Mouse (Mus musculus): ENCODE measurements around the gene Dscaml1. TPM values are rescaled to one million over a fixed set of nuclear protein-coding genes. Genes with fewer than 3 reads are reported as not detected.

Gene Dscaml1
- 0.23 and 0.31 TPM in 2 replicates for polyA plus RNA-seq (2015; fragmentation: Nextera tagmentation; extraction: Ambion mirVana)

DNA sequence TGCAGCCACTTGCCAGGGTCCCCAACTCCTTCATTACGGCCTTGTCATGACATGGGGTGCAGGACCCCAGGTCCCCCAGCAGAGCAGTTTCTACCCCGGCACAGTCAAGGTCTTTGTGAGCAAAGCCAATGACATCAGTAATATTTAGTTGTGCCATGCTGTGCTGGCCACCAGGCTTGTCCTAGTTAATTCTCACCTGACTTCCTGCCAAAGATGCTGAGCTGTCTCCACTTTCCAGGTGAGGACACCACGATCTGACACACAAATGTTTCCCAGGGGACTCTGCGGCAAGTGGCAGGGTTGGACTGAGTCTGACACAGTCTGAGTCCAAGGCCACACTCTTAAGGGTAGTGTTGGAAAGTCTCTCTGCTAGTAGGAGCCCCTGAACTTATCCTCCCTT, at the start of gene Dscaml1:
Dscaml1 (plus strand) TSS at position 173 of the 400 bp plus-strand sequence.
- no peak for ATAC-seq (ENCODE audit: insufficient number of reproducible peaks, low FRiP score, low TSS enrichment, low read depth)
- Histone ChIP-seq H3K4me2 (no peak within 1 kb of the TSS), H3K27me3 (peaks cover 52% of the 10 kb centered on the region), H3K27ac (no peak within 1 kb of the TSS), H3K36me3 (no peaks in the 10 kb centered on the region), H3K9ac (no peak within 1 kb of the TSS), H3K9me3 (no peaks in the 10 kb centered on the region), H3K4me1 (peaks cover 18% of the 10 kb centered on the region), H3K4me3 (no peak within 1 kb of the TSS)
- WGBS: 75% methylated on average over 4 of the region's 4 CpGs

DNA sequence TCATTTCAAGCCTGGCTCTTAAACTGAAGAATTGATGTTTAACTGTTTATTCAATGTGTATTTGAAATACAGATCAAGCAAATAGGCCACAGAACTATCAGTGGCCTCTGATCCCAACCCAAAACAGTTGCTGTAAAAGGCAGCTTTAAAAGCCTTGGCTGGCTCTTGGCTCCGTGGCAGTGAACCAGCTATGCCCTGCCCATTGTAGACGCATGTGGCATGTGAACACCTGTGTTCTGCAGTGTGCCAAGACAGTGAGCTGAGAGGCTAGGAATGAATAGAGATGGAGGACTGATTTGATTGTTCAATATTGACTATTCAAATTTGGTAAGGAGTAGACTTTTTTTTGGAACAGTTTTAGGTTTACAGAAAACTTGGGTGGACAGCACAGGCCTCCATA, 49.5 kb upstream of the Dscaml1 start:
- H3K9me3 ChIP-seq: no peaks in the 10 kb centered on the region
- H3K27me3 ChIP-seq: no peaks in the 10 kb centered on the region
- no peak overlapping the region for H3K4me2 ChIP-seq
- H3K36me3 ChIP-seq: no peaks in the 10 kb centered on the region; the same call in 1 of the 2 replicates
- peaks cover 24% of the 10 kb centered on the region for H3K4me1 ChIP-seq
- H3K9ac ChIP-seq: no peak overlapping the region
- ATAC-seq (ENCODE audit: insufficient number of reproducible peaks, low FRiP score, low TSS enrichment, low read depth): no peak
- whole genome bisulfite sequencing: 72% methylated on average over 2 of the region's 2 CpGs
- H3K4me3 ChIP-seq: no peak overlapping the region
- no peak overlapping the region for H3K27ac ChIP-seq

DNA sequence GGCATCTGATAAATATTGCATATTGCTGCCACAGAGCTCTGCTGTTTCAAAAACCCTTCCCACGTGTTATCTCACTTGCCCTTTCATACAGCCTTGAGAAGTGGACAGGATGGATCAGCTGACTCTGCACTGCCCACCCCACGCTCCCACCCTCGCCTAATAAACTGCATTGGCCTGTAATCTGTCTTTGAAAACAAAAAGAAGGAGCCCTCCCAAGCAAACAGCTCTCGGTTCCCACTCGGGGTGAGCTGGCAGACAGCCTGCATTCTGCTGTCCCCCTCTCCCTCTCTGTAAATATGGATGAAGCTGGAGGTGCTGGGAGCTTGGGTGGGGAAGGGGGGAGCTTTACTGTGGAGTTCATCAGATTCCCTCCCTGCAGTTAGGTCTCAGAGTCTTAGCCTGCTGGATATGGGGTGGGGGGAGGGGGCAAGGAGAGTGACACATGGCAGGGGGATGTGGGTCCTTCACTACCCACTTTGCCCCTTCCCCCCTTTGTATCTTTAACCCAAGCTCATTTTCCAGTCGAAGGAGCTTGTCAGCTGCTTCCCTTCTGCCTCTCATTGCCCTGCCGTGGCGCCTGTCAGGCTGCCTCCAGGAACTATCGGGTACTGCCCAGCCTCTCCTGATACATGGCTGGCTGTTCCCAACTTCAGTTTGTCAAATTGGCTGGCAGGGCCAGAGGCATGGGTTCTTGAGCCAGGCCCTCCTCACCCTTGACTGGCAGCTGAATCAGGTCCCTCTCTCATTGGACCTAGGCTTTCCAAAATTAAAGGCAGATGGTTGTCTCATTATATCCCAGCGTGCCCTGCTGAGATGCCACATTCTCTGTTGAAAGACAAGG, 45.8 kb upstream of the Dscaml1 start:
- no peak for ATAC-seq (ENCODE audit: insufficient number of reproducible peaks, low FRiP score, low TSS enrichment, low read depth)

DNA sequence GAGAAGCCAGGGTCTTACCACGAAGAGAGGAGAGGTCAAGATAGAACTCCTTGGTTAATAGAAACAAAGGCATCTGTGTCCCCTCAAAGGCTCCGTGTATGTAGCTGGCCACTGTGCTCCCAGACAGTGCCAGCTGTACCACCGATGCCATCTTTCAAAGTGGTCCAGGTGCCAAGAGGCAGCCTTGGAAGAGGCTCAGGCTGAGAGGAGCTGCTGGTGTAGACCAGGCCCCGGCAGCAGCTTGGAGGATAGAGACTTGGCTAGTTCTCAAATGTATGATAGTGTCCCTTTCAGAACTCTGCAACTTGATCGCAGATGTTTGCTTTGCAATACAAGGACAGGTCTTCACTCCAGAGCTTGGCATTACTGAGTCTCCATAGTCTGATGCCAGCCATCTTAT, 44.1 kb upstream of the Dscaml1 start:
- Histone ChIP-seq H3K9ac (no peak overlapping the region), H3K4me2 (no peak overlapping the region), H3K27ac (no peak overlapping the region), H3K9me3 (no peaks in the 10 kb centered on the region), H3K36me3 (no peaks in the 10 kb centered on the region; the same call in 1 of the 2 replicates), H3K4me1 (peaks cover 9% of the 10 kb centered on the region; the same call in 1 of the 2 replicates), H3K4me3 (no peak overlapping the region), H3K27me3 (no peaks in the 10 kb centered on the region)
- 69% methylated on average over 5 of the region's 5 CpGs for WGBS
- ATAC-seq (ENCODE audit: insufficient number of reproducible peaks, low FRiP score, low TSS enrichment, low read depth): no peak

More for the DNA sequence above, 45.8 kb upstream of the Dscaml1 start:
- Histone ChIP-seq H3K36me3 (no peaks in the 10 kb centered on the region; the same call in 1 of the 2 replicates), H3K27ac (peak overlapping the region; percentile 17; the same call in 1 of the 2 replicates), H3K4me2 (no peak overlapping the region), H3K4me1 (peaks cover 12% of the 10 kb centered on the region), H3K9ac (no peak overlapping the region), H3K4me3 (no peak overlapping the region), H3K9me3 (no peaks in the 10 kb centered on the region), H3K27me3 (no peaks in the 10 kb centered on the region)
- 58% methylated on average over 10 of the region's 10 CpGs for WGBS

DNA sequence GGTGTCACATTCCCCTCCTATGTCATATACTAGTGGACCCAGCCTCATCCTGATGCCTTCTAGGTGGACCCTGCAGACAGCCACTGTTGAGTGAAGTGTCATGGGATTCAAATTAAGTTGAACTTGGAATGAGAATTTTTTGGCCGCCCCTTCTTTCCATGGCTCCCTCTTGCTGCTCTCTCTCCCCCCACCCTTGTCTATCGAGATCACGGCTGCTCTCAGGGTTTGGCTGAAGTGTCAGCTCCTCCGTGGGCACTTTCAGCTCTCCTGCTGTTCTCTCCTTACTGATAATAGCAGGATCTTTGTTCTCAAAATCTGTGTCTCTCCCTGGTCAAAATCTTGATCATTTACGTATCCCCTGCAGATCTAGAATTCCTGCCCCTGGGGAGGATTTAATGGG, 43.6 kb upstream of the Dscaml1 start:
- Histone ChIP-seq H3K4me2 (no peak overlapping the region), H3K27ac (no peak overlapping the region), H3K9ac (no peak overlapping the region), H3K9me3 (no peaks in the 10 kb centered on the region), H3K27me3 (no peaks in the 10 kb centered on the region), H3K4me3 (no peak overlapping the region), H3K4me1 (peaks cover 9% of the 10 kb centered on the region; the same call in 1 of the 2 replicates), H3K36me3 (no peaks in the 10 kb centered on the region; the same call in 1 of the 2 replicates)
- ATAC-seq (ENCODE audit: insufficient number of reproducible peaks, low FRiP score, low TSS enrichment, low read depth): no peak
- WGBS: 74% methylated on average over 5 of the region's 5 CpGs

DNA sequence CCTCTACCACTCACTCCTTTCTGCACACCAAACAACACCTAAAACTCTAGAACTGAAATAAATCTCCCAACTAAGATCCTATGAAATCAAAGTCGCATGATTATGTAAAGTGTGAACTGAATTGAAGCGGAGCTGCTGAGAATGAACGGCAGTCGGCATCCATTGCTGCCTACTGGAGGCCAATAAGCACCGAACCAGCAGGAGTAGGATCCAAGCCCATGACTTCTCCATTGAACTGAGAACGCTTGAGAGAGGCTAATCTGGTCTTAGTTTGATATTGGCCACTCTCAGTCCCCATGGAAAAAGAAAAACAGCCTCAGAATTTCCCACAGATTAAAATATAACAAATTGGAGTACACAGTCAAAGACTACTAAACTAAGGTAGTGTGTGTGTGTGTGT, 42.5 kb upstream of the Dscaml1 start:
- H3K4me1 ChIP-seq: peaks cover 9% of the 10 kb centered on the region; the same call in 1 of the 2 replicates
- H3K4me2 ChIP-seq: no peak overlapping the region
- H3K9me3 ChIP-seq: no peaks in the 10 kb centered on the region
- ATAC-seq (ENCODE audit: insufficient number of reproducible peaks, low FRiP score, low TSS enrichment, low read depth): no peak
- H3K9ac ChIP-seq: no peak overlapping the region
- no peaks in the 10 kb centered on the region; the same call in 1 of the 2 replicates for H3K36me3 ChIP-seq
- H3K4me3 ChIP-seq: no peak overlapping the region
- 94% methylated on average over 6 of the region's 6 CpGs for WGBS
- H3K27me3 ChIP-seq: no peaks in the 10 kb centered on the region
- H3K27ac ChIP-seq: no peak overlapping the region

DNA sequence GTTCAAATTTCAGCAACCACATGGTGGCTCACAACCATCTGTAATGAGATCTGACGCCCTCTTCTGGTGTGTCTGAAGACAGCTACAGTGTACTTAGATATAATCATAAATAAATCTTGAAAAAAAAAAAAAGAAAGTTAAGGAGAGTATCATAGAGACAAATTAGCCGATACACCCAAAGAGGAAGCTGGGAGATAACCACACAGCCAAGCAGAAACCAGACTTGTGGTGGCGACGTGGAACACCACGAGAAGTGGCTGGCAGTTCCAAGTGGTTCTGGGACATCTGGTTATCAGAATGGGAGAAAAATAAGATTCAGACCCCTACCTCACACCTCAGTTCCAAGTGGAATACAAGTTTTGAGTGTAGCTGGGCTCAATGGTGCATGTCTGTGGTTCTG, 39.7 kb upstream of the Dscaml1 start:
- H3K27me3 ChIP-seq: no peaks in the 10 kb centered on the region
- H3K4me3 ChIP-seq: no peak overlapping the region
- no peaks in the 10 kb centered on the region for H3K4me1 ChIP-seq
- no peak overlapping the region for H3K9ac ChIP-seq
- H3K4me2 ChIP-seq: no peak overlapping the region
- peaks cover 7% of the 10 kb centered on the region; the same call in 1 of the 2 replicates for H3K36me3 ChIP-seq
- no peaks in the 10 kb centered on the region for H3K9me3 ChIP-seq
- no peak for ATAC-seq (ENCODE audit: insufficient number of reproducible peaks, low FRiP score, low TSS enrichment, low read depth)
- no peak overlapping the region for H3K27ac ChIP-seq
- 83% methylated on average over 5 of the region's 5 CpGs for WGBS

DNA sequence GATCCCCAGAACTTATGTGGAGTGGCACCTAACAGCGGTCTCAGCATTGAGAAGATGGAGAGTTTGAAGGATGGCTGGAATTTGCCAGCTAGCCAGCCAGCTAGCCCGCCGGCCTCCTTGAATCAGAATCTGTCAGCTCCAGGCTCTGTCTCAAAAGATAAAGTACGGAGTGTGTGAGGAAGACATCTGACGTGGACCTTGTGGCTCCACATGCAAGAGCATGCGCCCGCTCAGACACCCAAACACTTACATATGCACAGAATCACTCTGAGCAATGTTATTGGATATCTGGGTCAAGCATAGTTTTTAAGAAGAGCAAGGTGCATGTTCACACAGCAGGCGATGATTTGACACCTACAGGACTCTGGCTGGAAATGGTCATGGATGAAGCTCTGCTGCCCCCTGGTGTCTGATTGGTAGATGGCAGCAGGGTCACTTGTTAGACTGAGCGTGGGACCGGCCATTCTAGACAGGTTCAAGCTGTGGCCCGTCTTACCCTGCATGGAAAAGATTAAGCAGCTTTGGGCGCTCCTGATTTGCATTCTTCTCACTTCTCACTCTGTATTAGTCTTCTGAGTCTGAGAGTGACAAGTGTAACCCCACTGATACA, 37.9 kb upstream of the Dscaml1 start:
- 42% methylated on average over 12 of the region's 12 CpGs for WGBS
- ATAC-seq (ENCODE audit: insufficient number of reproducible peaks, low FRiP score, low TSS enrichment, low read depth): peak; percentile 64; the same call in 1 of the 2 replicates
- no peak overlapping the region for H3K4me3 ChIP-seq
- H3K27me3 ChIP-seq: no peaks in the 10 kb centered on the region
- peaks cover 16% of the 10 kb centered on the region for H3K36me3 ChIP-seq
- no peaks in the 10 kb centered on the region for H3K4me1 ChIP-seq
- no peak overlapping the region for H3K9ac ChIP-seq
- H3K27ac ChIP-seq: no peak overlapping the region
- no peaks in the 10 kb centered on the region for H3K9me3 ChIP-seq
- H3K4me2 ChIP-seq: no peak overlapping the region

DNA sequence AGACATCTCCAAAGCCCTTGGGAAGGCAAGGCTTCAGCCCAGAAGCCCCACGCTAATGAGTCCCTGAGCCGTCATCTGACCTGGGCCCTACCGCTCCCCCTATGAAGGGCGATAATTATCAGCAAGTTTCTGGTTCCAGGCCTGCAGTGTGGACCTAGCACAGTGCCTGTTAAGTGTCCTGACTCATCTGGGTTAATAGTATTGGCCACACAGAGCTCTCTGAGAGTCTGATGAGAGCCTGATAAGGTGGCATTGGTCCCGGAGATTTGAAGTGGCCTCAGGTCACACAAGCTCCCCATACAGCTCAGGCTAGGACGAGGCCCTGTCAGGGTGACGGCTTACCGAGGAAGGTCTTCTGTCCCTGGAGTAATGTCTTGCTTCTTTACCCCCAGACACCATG, 36.8 kb upstream of the Dscaml1 start:
- no peak for ATAC-seq (ENCODE audit: insufficient number of reproducible peaks, low FRiP score, low TSS enrichment, low read depth)
- H3K9me3 ChIP-seq: no peaks in the 10 kb centered on the region
- no peaks in the 10 kb centered on the region for H3K4me1 ChIP-seq
- WGBS: 82% methylated on average over 8 of the region's 8 CpGs
- no peak overlapping the region for H3K4me2 ChIP-seq
- H3K9ac ChIP-seq: no peak overlapping the region
- no peak overlapping the region for H3K4me3 ChIP-seq
- H3K27me3 ChIP-seq: no peaks in the 10 kb centered on the region
- peaks cover 26% of the 10 kb centered on the region for H3K36me3 ChIP-seq
- H3K27ac ChIP-seq: no peak overlapping the region

DNA sequence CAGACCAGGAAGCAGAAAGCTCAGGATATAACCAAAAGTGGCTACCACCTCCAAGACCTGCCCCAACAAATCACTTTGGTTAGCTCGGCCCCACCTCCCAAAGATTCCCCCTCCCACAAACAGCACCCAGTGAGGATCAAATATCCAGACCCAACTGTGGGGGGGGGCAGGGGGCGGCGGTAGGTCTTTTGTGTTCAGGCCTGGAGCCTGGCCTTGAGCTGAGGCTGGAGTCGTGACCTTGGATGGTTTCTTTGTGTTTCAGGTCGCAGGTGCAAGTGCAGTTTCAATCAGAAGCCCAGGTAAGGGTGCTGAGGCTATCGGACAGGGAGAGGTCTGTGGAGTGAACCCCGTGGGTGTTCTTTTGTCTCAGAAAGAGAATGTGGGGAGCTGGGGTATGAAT, 35.1 kb upstream of the Dscaml1 start:
- WGBS: 79% methylated on average over 7 of the region's 7 CpGs
- no peak for ATAC-seq (ENCODE audit: insufficient number of reproducible peaks, low FRiP score, low TSS enrichment, low read depth)
- Histone ChIP-seq H3K4me2 (no peak overlapping the region), H3K9ac (no peak overlapping the region), H3K9me3 (no peaks in the 10 kb centered on the region), H3K27me3 (no peaks in the 10 kb centered on the region), H3K4me1 (no peaks in the 10 kb centered on the region), H3K4me3 (no peak overlapping the region), H3K36me3 (peaks cover 32% of the 10 kb centered on the region), H3K27ac (no peak overlapping the region)

DNA sequence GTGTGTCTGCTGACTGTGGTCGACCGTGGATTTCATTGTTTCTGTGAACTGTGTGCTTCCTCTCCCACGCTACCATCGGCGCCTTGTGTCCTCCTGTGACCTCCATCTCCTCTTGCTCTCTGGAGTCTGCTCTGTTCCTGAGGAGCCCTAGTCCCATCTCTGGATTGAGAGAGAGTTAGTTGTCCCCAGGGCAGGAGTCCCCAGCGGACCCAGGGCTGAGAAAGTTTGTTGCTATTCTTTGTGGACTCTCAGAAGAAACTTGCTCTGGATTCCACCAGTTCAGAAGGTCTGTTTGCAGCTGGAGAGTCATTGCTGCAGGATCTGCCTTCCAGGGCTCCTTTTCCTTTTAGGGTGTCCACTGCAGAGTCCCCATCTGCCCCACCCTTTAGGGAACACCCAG, 31.2 kb upstream of the Dscaml1 start:
- Histone ChIP-seq H3K27ac (no peak overlapping the region), H3K4me2 (no peak overlapping the region), H3K9ac (no peak overlapping the region), H3K27me3 (0 out of 2 replicates have a peak, but pooled peaks cover under 1% of the 10 kb centered on the region), H3K4me1 (no peaks in the 10 kb centered on the region), H3K36me3 (peaks cover 32% of the 10 kb centered on the region), H3K4me3 (no peak overlapping the region), H3K9me3 (no peaks in the 10 kb centered on the region)
- 92% methylated on average over 6 of the region's 6 CpGs for WGBS
- no peak for ATAC-seq (ENCODE audit: insufficient number of reproducible peaks, low FRiP score, low TSS enrichment, low read depth)

DNA sequence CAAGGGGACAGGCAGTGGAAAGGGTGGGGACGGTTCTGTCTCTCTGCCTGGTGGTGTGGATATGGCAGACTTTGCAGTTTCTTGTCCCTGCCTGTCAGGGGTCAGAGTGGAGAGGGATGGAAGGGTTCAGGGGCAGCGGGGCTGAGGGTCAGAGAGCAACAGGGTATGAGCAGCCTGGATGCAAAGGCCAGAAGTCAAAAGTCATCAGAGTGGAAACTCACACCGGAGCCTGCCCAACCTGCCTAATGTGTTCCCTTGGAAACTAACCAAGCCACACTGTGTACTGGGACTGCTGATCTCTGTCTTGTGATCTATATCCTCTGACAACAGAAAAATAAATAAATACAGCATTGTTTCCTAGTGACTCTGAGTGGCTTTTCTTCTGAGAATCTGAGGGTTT, 30.6 kb upstream of the Dscaml1 start:
- 65% methylated on average over 3 of the region's 3 CpGs for WGBS
- no peaks in the 10 kb centered on the region for H3K9me3 ChIP-seq
- H3K4me1 ChIP-seq: no peaks in the 10 kb centered on the region
- peaks cover 28% of the 10 kb centered on the region for H3K36me3 ChIP-seq
- 0 out of 2 replicates have a peak, but pooled peaks cover 6% of the 10 kb centered on the region for H3K27me3 ChIP-seq
- no peak overlapping the region for H3K4me3 ChIP-seq
- H3K9ac ChIP-seq: no peak overlapping the region
- no peak for ATAC-seq (ENCODE audit: insufficient number of reproducible peaks, low FRiP score, low TSS enrichment, low read depth)
- H3K27ac ChIP-seq: no peak overlapping the region
- no peak overlapping the region for H3K4me2 ChIP-seq
